Comparison of ENCODE assay signal across 11 mouse cellular contexts in the genomic region with DNA sequence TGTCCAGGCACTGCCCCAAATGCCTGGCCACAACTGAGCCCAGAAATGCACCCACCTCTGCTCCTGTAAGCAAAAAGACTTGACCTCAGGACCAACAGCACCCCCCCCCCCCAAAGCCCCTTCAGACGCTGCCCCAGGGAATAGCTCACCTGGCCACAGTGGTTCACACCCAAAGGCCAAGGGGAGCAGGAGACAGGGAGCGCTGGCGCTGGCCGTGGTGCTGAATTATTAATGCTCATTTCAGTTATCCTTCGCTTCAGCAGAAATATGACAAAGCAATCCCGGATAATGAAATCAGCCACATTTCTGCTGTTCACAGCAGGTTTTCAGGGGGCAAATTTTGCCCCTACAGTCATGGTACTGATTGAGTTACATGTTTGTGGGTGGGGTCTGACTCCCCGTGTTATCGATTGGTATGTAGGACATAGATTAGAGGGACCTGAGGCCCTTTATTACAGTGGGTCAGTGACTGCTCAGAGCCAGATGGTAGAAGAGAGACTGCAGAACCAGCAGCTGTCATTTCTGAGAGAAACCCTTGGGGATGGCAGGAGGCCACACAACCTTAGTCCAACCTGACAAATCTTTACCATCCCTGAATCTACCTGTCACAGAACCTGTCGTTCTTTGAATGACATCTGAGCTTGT.
A peak's percentile ranks its signal among the peaks of the same experiment; 100 is the strongest.
DNase-seq lines count a peak whose midpoint lies in the region; ATAC-seq and TF ChIP-seq lines count a peak whose summit lies in the region.
"Had no signal": no experiment of that assay in that cellular context is flagged by ENCODE, and none has a peak within 500 bp of the region (broad histone marks: within the 10 kb centered on the region; RNA-seq: fewer than 3 reads in every experiment).

No protein-coding gene starts in this region.

- no peak overlapping the region for H3K4me3 ChIP-seq in ES-E14 (ENCODE audit: insufficient read depth in 1 of 2, low read depth in 1 of 2, low read length in 2 of 2, poor library complexity in 1 of 2, severe bottlenecking in 1 of 2)
- no peak overlapping the region for H3K4me3 ChIP-seq in hindbrain, embryonic 16.5 days (ENCODE audit: low read length)
- H3K4me3 ChIP-seq: heart, embryonic 13.5 days; neural tube, embryonic 12.5 days had no signal

- no peak overlapping the region for H3K27ac ChIP-seq in ES-E14 (ENCODE audit: insufficient read depth, low read depth, low read length, poor library complexity, severe bottlenecking)
- H3K27ac ChIP-seq in hindbrain, embryonic 16.5 days (ENCODE audit: low read depth, low read length): peak overlapping the region; percentile 29; the same call in 1 of the 2 replicates
- H3K27ac ChIP-seq: heart, embryonic 13.5 days; neural tube, embryonic 12.5 days had no signal

- H3K27me3 ChIP-seq in hindbrain, embryonic 16.5 days (replicated peaks; ENCODE audit: control insufficient read depth, insufficient read depth, low read length): no peaks in the 10 kb centered on the region
- H3K27me3 ChIP-seq: heart, embryonic 13.5 days; neural tube, embryonic 12.5 days had no signal

- H3K36me3 ChIP-seq in ES-E14 (ENCODE audit: control insufficient read depth, insufficient read depth, low read length, poor library complexity, severe bottlenecking): no peaks in the 10 kb centered on the region
- no peaks in the 10 kb centered on the region for H3K36me3 ChIP-seq in hindbrain, embryonic 16.5 days (ENCODE audit: control insufficient read depth, insufficient read depth, low read length)
- H3K36me3 ChIP-seq: G1E; heart, embryonic 13.5 days; neural tube, embryonic 12.5 days had no signal

- intact Hi-C loops in heart, postnatal 14 days (cut with DNase I): no loop called here
- intact Hi-C loops in heart, postnatal 25 days (cut with DNase I): no loop called here
- intact Hi-C loops in left cerebral cortex, postnatal 25 days (cut with DNase I): no loop called here

- H3K4me1 ChIP-seq in ES-E14 (ENCODE audit: control insufficient read depth in 2 of 2, insufficient read depth in 2 of 2, low read length in 2 of 2, poor library complexity in 1 of 2): no peaks in the 10 kb centered on the region
- H3K4me1 ChIP-seq in hindbrain, embryonic 16.5 days (ENCODE audit: control insufficient read depth, insufficient read depth, low read depth, low read length): peaks cover 8% of the 10 kb centered on the region
- H3K4me1 ChIP-seq: heart, embryonic 13.5 days had no signal

- ATAC-seq in hindbrain, embryonic 16.5 days: no peak
- ATAC-seq in megakaryocyte, adult 5-6 weeks (ENCODE audit: poor library complexity, severe bottlenecking): no peak

- in situ Hi-C loops in ES-E14 (cut with MboI; ENCODE audit: low sequenced_read_pairs in 2 of 2, unreplicated experiment in 2 of 2): no loop called here

- 31% methylated on average over 9 of the region's 9 CpGs for WGBS in hindbrain, embryonic 16.5 days

- H3K9ac ChIP-seq in ES-E14 (ENCODE audit: insufficient read depth, low read depth, low read length, poor library complexity, severe bottlenecking): no peak overlapping the region
- H3K9ac ChIP-seq in hindbrain, embryonic 16.5 days (ENCODE audit: low read depth, low read length): peak overlapping the region; percentile 35; the same call in 1 of the 2 replicates
- H3K9ac ChIP-seq: heart, embryonic 13.5 days; neural tube, embryonic 12.5 days had no signal

- DNase-seq in heart, postnatal 14 days: peak; percentile 33 to 39
- no peak for DNase-seq in heart, postnatal 25 days (ENCODE audit: low spot score)
- peak; percentile 7 for DNase-seq in ES-E14 (ENCODE audit: low read depth, low spot score)
- peak; percentile 72 for DNase-seq in cerebellum, adult 11-12 months
- DNase-seq in left cerebral cortex, postnatal 25 days (ENCODE audit: low spot score in 2 of 2): no peak
- DNase-seq in right cerebral cortex, adult 18-20 months: no peak

- no peaks in the 10 kb centered on the region for H3K9me3 ChIP-seq in ES-E14 (ENCODE audit: control insufficient read depth, insufficient read depth, low read depth, low read length)
- no peaks in the 10 kb centered on the region for H3K9me3 ChIP-seq in hindbrain, embryonic 16.5 days (ENCODE audit: control insufficient read depth, low read length)
- H3K9me3 ChIP-seq: heart, embryonic 13.5 days; neural tube, embryonic 12.5 days had no signal

- no peak overlapping the region for H3K4me2 ChIP-seq in hindbrain, embryonic 16.5 days (ENCODE audit: low read length)
- H3K4me2 ChIP-seq: heart, embryonic 13.5 days; neural tube, embryonic 12.5 days had no signal

TF ChIP-seq in ES-E14, 5 proteins besides CTCF, POLR2A, EP300 and RAD21:
- TF ChIP-seq ZNF384 (IDR thresholded peaks at IDR 0.05; ENCODE audit: low read depth, low read length) (no peak), MAFK (IDR thresholded peaks at IDR 0.05; ENCODE audit: insufficient read depth, low read depth, low read length) (no peak), ZC3H11A (IDR thresholded peaks at IDR 0.05; ENCODE audit: borderline replicate concordance, low read depth, low read length) (no peak), CHD2 (IDR thresholded peaks at IDR 0.05; ENCODE audit: low read depth, low read length) (no peak), HCFC1 (IDR thresholded peaks at IDR 0.05; ENCODE audit: borderline replicate concordance, insufficient read depth, low read length) (no peak)

Comparison
In these comparisons a context has a peak if more than half of its experiments do, and no peak if none do; other contexts are left out.
1. DNase-seq: peak in heart, postnatal 14 days (2 of 2), ES-E14 (single experiment) and cerebellum, adult 11-12 months (single experiment); none in heart, postnatal 25 days (single experiment), left cerebral cortex, postnatal 25 days (0 of 2) and right cerebral cortex, adult 18-20 months (single experiment).